Mouse (Mus musculus): ENCODE measurements around the gene Trmt1. TPM values are rescaled to one million over a fixed set of nuclear protein-coding genes. Genes with fewer than 3 reads are reported as not detected.

Trmt1 gene
- polyA plus RNA-seq, 2 experiments: 71.7 to 158 TPM

DNA sequence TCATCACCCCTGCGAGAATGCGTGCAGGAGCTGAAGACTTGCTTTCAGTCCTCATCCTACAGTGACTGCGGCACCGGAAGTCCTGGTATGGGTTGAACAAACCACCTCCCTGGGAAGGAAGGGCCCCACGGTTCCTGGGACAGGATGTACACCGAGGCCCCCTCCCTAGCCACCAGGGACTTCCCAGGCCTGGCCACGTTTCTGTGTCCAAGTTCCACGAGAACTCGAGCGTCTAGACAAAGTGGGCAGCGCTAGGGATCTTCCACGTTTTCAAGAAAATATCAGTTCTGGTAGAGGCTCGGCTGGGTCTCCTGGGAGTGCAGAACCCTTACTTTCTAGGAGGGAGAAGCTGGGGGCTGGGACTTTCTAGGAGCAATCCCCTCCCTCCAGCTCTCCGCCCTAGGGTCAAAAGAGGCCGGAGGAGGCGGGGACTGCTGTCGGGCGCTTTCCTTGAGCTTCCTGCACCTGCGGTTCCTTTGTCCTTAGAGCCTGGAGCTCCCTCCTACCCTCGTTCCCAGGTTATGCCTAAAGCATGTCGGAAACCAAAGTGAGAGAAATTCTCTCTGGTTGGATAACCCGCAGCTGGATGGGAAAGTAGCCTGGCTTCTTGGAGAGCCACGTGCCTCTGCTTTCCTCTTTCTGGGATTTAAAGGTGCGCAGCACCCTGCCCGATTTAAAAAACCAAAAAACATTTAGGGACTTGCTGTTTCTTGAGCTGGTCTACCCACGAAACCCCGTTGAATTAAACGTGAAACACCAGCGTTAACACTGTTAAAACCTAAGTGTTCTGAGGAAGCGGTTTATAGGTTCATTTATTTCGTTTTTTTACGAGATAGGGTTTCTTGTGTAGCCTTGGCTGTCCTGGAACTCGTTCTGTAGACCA lies 25.9 kb upstream of the Trmt1 start:
- 2% methylated on average over 33 of the region's 33 CpGs for WGBS
- H3K27me3 ChIP-seq (ENCODE audit: control insufficient read depth, insufficient read depth, low read length): no peaks in the 10 kb centered on the region
- H3K4me3 ChIP-seq (replicated peaks; ENCODE audit: low read length): peak overlapping the region; percentile 66
- H3K36me3 ChIP-seq (ENCODE audit: control insufficient read depth, insufficient read depth, low read length): no peaks in the 10 kb centered on the region
- DNase-seq (ENCODE audit: low spot score) (peak; percentile 66), ATAC-seq (ENCODE audit: low FRiP score, low read depth) (no peak)
- H3K4me1 ChIP-seq (ENCODE audit: control insufficient read depth, insufficient read depth, low read length): peaks cover 51% of the 10 kb centered on the region
- peak overlapping the region; percentile 91 for H3K27ac ChIP-seq (replicated peaks; ENCODE audit: low read depth, low read length)
- H3K4me2 ChIP-seq (replicated peaks; ENCODE audit: low read depth, low read length, severe bottlenecking): peak overlapping the region; percentile 81
- H3K9ac ChIP-seq (ENCODE audit: low read depth, low read length, severe bottlenecking): peak overlapping the region; percentile 89
- peak; percentile 52; the same call in 1 of the 2 replicates for TF ChIP-seq POLR2A (IDR thresholded peaks at IDR 0.05; ENCODE audit: borderline replicate concordance, extremely low read depth, insufficient read depth, insufficient read length)
- H3K9me3 ChIP-seq (ENCODE audit: control insufficient read depth, low read length): no peaks in the 10 kb centered on the region

DNA sequence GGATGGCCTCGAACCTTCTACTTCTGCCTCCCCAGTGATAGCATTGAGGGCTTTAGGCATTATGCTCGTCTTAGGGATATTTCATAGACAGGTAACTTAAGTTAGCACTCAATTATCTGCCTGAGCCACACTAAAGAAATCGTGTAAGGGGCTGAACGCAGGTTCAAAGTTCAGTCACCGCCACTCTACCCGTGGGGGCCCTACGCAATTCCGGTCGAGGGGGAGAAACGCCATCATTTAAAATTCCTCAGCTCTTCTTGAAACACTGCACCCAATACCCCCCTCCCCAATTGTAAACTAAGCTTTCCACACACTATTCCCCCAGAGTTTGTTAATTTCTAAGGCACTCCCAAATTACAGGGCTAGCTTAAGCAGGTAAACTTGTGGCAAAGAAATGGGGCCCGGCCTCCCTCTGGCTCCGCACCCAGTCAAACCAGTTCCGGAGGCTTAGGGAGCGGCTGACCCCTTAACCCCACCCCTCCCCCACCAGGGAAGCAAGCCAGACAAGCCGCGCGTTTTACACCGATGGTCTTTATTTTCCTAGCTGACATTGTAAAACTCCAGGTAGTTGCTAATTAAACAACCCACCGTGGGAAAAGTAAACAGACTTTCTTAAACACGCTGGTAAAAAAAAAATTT lies 25.2 kb upstream of the Trmt1 start:
- DNase-seq (ENCODE audit: low spot score) (peak; percentile 37), ATAC-seq (ENCODE audit: low FRiP score, low read depth) (no peak)
- no peak for TF ChIP-seq POLR2A (IDR thresholded peaks at IDR 0.05; ENCODE audit: borderline replicate concordance, extremely low read depth, insufficient read depth, insufficient read length)
- peak overlapping the region; percentile 91 for H3K27ac ChIP-seq (replicated peaks; ENCODE audit: low read depth, low read length)
- H3K4me2 ChIP-seq (replicated peaks; ENCODE audit: low read depth, low read length, severe bottlenecking): peak overlapping the region; percentile 81
- no peaks in the 10 kb centered on the region for H3K36me3 ChIP-seq (ENCODE audit: control insufficient read depth, insufficient read depth, low read length)
- peaks cover 46% of the 10 kb centered on the region for H3K4me1 ChIP-seq (ENCODE audit: control insufficient read depth, insufficient read depth, low read length)
- H3K27me3 ChIP-seq (ENCODE audit: control insufficient read depth, insufficient read depth, low read length): no peaks in the 10 kb centered on the region
- no peaks in the 10 kb centered on the region for H3K9me3 ChIP-seq (ENCODE audit: control insufficient read depth, low read length)
- H3K4me3 ChIP-seq (replicated peaks; ENCODE audit: low read length): peak overlapping the region; percentile 66
- H3K9ac ChIP-seq (ENCODE audit: low read depth, low read length, severe bottlenecking): peak overlapping the region; percentile 89
- WGBS: 1% methylated on average over 20 of the region's 20 CpGs

DNA sequence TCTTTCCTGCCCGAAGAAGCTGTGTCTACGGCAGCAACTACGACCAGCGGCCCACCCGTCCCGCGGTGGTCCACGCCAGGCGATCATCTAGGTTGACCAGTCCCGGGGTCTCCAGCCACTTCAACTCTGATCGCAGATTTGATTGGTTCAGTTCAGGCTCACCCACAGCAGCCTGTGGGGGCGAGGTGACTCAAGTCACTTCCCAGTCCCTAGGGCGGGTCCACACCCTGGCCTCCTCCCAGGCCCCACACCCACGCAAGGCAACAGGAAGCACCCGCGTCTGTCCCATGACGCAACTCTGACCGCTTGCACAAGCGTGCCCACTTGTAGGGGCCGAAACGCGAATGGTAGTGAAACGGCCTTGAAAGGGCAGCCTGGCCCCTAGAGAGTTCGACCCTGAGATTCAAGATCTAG lies 24.6 kb upstream of the Trmt1 start:
- peaks cover 45% of the 10 kb centered on the region for H3K4me1 ChIP-seq (ENCODE audit: control insufficient read depth, insufficient read depth, low read length)
- under 1% methylated on average over 24 of the region's 24 CpGs for whole genome bisulfite sequencing
- ATAC-seq (ENCODE audit: low FRiP score, low read depth): no peak

DNA sequence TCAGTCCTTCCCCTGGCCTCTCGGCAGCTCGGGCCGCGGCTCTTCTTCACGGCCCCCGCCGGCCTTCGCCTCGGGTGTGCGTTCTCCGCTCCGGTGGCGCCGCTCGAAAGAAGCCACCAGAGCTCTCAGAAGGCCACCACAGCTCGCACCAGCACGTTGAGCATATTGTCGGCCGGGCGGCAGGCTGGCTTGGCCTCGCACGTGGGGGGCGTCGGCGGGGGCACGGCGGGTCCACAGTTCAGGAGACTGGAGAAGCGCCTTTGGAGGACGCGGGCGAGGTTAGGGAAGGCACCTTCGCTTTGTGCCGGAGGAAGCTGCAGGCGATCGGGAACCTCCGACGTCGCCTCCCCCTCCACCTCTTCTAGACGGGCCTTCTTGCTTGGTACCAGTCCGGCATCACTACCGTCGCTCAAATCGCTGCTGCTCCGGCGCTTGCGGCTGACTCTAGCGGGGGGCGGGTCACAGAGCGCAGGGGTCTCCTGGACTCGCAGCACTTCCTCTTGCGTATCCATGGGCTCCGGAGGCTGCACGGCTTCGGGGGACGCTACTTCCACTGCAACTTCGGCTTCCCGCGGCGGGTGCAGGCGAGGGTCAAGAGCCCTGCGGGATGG lies 24.0 kb upstream of the Trmt1 start:
- peak overlapping the region; percentile 91 for H3K27ac ChIP-seq (replicated peaks; ENCODE audit: low read depth, low read length)
- no peaks in the 10 kb centered on the region for H3K9me3 ChIP-seq (ENCODE audit: control insufficient read depth, low read length)
- peak overlapping the region; percentile 89 for H3K9ac ChIP-seq (ENCODE audit: low read depth, low read length, severe bottlenecking)
- no peaks in the 10 kb centered on the region for H3K27me3 ChIP-seq (ENCODE audit: control insufficient read depth, insufficient read depth, low read length)
- TF ChIP-seq POLR2A (IDR thresholded peaks at IDR 0.05; ENCODE audit: borderline replicate concordance, extremely low read depth, insufficient read depth, insufficient read length): 0 out of 2 replicates have a peak, but pooled peaks have one; percentile 10
- no peak for DNase-seq (ENCODE audit: low spot score)
- H3K4me1 ChIP-seq (ENCODE audit: control insufficient read depth, insufficient read depth, low read length): peaks cover 39% of the 10 kb centered on the region
- H3K4me2 ChIP-seq (replicated peaks; ENCODE audit: low read depth, low read length, severe bottlenecking): peak overlapping the region; percentile 81
- ATAC-seq (ENCODE audit: low FRiP score, low read depth): no peak
- peak overlapping the region; percentile 66 for H3K4me3 ChIP-seq (replicated peaks; ENCODE audit: low read length)
- no peaks in the 10 kb centered on the region for H3K36me3 ChIP-seq (ENCODE audit: control insufficient read depth, insufficient read depth, low read length)
- WGBS: under 1% methylated on average over 61 of the region's 61 CpGs

More for the DNA sequence above, 24.6 kb upstream of the Trmt1 start:
- no peak for TF ChIP-seq POLR2A (IDR thresholded peaks at IDR 0.05; ENCODE audit: borderline replicate concordance, extremely low read depth, insufficient read depth, insufficient read length)
- peak overlapping the region; percentile 66 for H3K4me3 ChIP-seq (replicated peaks; ENCODE audit: low read length)
- peak overlapping the region; percentile 89 for H3K9ac ChIP-seq (ENCODE audit: low read depth, low read length, severe bottlenecking)
- no peaks in the 10 kb centered on the region for H3K36me3 ChIP-seq (ENCODE audit: control insufficient read depth, insufficient read depth, low read length)
- H3K4me2 ChIP-seq (replicated peaks; ENCODE audit: low read depth, low read length, severe bottlenecking): peak overlapping the region; percentile 81
- no peaks in the 10 kb centered on the region for H3K27me3 ChIP-seq (ENCODE audit: control insufficient read depth, insufficient read depth, low read length)
- no peaks in the 10 kb centered on the region for H3K9me3 ChIP-seq (ENCODE audit: control insufficient read depth, low read length)
- peak; percentile 54 for DNase-seq (ENCODE audit: low spot score)
- H3K27ac ChIP-seq (replicated peaks; ENCODE audit: low read depth, low read length): peak overlapping the region; percentile 91

DNA sequence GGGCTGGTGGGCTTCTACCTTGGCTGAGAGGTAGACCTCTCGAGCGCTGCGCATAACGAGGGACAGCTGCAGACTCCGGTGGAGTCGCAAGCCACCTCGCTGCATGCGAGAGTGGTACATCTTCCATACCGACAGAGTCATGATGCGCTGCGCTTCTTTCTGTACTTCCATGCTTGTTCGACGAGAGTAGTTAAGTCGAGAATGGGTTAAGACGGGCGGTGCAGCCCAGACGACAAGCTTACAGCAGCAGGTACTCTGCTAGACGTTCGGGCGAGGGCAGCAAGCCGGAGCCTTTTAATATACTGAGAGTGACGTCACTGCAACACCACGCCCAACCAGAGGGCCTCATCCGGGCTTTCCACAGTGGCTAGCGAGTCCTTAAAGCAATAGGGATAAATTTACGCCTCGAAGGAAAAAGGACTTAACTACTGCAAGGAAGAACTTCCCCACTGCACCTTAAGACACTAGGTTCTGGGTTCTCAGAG lies 23.5 kb upstream of the Trmt1 start, which contains the start of gene Ier2:
Gene Ier2, minus strand, starts transcription at position 272 of the 485 bp plus-strand sequence.
- Histone ChIP-seq H3K4me3 (replicated peaks; ENCODE audit: low read length) (peak within 1 kb of the TSS; percentile 66), H3K4me1 (ENCODE audit: control insufficient read depth, insufficient read depth, low read length) (peaks cover 33% of the 10 kb centered on the region), H3K9me3 (ENCODE audit: control insufficient read depth, low read length) (no peaks in the 10 kb centered on the region), H3K27ac (replicated peaks; ENCODE audit: low read depth, low read length) (peak within 1 kb of the TSS; percentile 91), H3K27me3 (ENCODE audit: control insufficient read depth, insufficient read depth, low read length) (no peaks in the 10 kb centered on the region), H3K4me2 (replicated peaks; ENCODE audit: low read depth, low read length, severe bottlenecking) (peak within 1 kb of the TSS; percentile 81), H3K36me3 (ENCODE audit: control insufficient read depth, insufficient read depth, low read length) (no peaks in the 10 kb centered on the region; the same call in 1 of the 2 replicates), H3K9ac (ENCODE audit: low read depth, low read length, severe bottlenecking) (peak within 1 kb of the TSS; percentile 89)
- WGBS: under 1% methylated on average over 27 of the region's 27 CpGs
- DNase-seq (ENCODE audit: low spot score) (peak; percentile 97), ATAC-seq (ENCODE audit: low FRiP score, low read depth) (peak; percentile 82)
- peak; percentile 99; the same call in 1 of the 2 replicates for TF ChIP-seq POLR2A (IDR thresholded peaks at IDR 0.05; ENCODE audit: borderline replicate concordance, extremely low read depth, insufficient read depth, insufficient read length)
